Mouse (Mus musculus): ENCODE data around the gene Trp53.
"Not testable (repeated sequence)": the region's sequence is repeated elsewhere in the genome, so short reads cannot be mapped to it uniquely, and the experiment has no call there.

The Trp53 gene

DNA sequence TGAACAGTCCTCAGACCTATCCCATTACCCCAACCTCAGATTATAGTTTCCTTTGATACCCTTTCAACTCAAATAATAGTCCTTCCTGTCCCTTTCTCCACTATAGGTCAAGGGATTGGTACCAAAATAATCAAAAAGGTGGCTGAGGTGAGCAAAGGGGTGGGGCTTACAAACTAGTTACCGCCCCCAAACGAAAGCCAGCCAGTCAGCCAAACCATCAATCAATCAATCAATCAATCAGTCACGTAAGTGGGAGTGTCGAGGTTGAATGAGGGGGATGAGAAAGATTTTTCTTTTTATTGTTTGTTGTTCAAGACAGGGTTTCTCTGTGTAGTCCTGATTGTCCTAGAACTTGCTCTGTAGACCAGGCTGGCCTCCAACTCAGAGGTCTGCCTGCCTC lies 42.8 kb downstream of the Trp53 start:
- in situ Hi-C loops (cut with MboI, MseI), result no loop called here

DNA sequence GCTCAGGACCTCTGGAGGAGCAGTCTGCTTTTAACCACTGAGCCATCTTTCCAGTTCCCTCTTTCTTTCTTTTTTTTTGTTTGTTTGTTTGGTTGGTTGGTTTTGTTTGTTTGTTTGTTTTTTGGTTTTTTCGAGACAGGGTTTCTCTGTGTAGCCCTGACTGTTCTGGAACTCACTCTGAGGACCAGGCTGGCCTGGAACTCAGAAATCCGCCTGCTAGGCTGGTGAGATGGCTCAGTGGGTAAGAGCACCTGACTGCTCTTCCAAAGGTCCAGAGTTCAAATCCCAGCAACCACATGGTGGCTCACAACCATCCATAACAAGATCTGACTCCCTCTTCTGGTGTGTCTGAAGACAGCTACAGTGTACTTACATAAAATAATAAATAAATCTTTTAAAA lies 44.2 kb downstream of the Trp53 start:
- in situ Hi-C loops (cut with MboI, MseI), result not testable (repeated sequence)

DNA sequence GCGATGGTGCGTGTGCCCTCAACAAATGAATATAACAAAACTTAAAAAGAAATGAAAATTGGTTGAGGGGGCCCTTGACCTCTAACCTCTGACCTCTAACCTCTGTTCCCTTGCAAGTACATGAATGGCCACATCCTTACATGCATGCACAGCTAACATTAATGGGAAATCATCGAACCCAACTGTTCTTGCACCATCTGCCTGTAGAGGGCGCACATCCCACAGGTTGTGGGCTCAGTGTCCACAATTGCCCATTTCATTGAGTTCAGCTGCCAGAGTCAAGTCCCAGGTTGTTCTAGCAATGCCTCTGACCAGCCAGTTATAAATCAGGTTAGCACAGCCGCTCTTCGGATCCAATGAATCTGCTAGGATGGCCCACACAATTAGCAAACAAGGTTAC lies 48.1 kb downstream of the Trp53 start:
- in situ Hi-C loops (cut with MboI, MseI), result no loop called here

DNA sequence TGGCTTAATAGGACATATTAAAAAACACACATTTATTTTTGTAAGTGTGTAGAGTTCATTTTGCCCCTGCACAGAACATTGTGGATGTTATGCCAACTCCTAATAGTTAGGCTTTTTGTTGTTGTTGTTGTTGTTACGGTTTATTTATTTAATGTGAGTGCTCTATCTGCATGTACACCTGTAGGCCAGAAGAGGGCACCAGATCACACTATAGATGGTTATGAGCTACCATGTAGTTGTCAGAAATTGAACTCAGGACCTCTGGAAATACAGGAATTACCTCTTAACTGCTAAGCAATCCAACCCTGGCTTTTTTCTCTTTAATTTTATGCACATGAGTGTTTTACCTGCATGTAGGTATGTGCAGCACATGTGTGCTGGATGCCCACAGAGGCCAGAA lies 49.6 kb downstream of the Trp53 start:
- in situ Hi-C loops (cut with MboI, MseI), result no loop called here

DNA sequence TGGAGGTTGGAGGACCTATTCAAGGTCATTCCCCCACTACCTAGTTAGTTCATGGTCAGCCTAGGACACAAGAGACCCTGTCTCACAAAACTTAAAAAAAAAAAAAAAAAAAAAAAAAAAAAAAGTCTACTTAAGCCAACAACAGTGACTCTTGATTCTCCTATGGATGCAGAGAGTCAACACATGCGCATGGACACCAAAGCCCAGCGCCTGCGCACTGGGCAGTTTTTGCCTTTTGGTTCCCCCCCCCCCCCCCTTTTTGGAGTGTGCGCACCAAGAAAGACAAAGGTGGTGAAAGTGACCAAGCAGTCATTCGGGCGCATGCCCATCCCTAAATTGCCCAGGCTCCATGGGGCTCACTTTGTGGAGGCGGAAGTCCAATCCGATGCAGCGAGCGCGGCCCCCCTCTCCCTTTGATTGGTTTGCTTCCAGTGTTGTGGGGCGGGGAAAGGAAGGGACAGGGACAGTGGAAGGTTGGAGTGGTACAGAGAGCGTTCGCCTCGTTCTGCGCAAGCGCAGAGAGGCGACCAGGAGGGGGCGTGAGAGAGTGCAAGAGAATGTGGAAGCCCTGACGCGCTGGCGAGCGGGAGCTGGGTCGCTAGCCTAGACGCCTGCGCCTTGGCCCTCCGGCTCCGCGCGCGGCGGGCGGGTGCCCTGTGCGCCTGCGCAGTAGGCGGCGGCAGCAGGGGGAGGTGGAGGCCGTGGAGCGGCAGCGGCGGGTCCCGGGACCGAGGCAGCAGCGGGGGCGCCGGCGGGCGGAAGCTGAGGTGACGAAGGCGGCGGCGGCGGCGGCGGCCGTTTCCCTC lies 52.3 kb downstream of the Trp53 start, which contains the start of gene Fxr2:
Fxr2 (plus strand) TSS at position 707 of the 806 bp plus-strand sequence.
- in situ Hi-C loops (cut with MboI, MseI), result no loop called here

DNA sequence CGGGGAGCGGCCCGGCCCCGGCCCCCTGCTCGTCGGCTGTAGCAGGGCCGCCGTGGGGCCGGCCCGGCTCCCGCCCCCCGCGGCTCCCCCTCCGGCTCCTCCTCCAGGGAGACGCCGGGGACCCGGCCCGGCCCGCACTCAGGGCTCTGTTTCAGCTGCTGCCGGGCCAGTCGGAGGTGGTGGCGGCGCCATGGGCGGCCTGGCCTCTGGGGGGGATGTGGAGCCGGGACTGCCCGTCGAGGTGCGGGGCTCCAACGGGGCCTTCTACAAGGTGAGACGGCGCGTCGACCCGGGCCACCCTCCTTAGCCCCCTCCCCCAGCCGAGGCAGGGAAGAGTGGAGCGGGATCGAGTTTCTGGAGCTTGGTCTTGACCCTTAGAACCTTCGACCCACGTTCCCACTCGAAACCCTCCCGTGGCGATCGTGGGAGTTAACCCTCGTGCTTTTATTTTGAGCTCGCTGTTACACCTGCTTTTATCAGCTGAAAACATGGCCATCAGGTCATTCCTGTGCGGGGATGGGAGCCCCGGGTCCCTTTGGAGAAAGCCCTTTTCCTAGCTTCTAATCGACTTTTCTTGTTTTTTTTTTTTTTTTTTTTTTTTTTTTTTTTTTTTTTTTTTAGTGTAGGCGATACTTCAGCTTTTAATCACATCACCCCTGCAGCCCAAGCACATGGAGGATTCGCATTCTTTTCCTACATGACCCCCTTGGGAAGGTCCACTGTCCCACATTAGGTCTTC lies 53.1 kb downstream of the Trp53 start:
- in situ Hi-C loops (cut with MboI, MseI), result no loop called here

DNA sequence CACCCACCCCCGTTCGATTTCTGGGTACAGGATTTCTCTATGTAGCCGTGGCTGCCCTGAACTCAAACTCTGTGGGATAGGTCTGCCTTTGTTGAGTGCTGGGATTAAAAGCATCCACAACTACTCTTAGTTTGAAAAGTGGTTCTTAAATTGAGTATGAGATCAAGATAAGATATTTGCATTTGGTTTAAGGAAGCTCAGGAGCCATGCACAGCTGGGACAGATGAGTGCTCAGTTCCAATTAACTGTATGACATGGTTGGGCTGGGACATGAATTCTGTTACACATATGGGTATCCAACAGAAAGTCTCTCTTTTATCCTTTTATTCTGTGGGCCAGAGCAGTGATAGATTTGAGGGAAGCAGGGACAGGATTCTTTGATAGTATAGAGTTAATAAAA lies 55.3 kb downstream of the Trp53 start:
- in situ Hi-C loops (cut with MboI, MseI), result no loop called here
